Mouse (Mus musculus) liver, embryonic 16.5 days (tissue): ENCODE data around the gene Bbs7. TPM values are rescaled to one million over a fixed set of nuclear protein-coding genes. Genes with fewer than 3 reads are reported as not detected.

Experiments used
- ATAC-seq: fragments of 200-750 bp; cut with Nextera tagmentation; 2 replicates; pipeline ENCODE4 v1.8.0; 2017; ENCODE audit warnings: low read depth, mild to moderate bottlenecking, moderate number of reproducible peaks, moderate library complexity
- H3K27ac ChIP-seq: fragments of 300-500 bp; sonication (generic); 2 replicates; pipeline ENCODE4 v1.5.1; 2014; ENCODE audit warnings: mild to moderate bottlenecking, low read length
- H3K27me3 ChIP-seq: fragments of 300-500 bp; sonication (generic); 2 replicates; pipeline ENCODE4 v1.6.1; 2014; ENCODE audit warnings: low read depth, low read length, mixed read lengths; ENCODE audit not compliant: control insufficient read depth, insufficient read depth
- H3K36me3 ChIP-seq: fragments of 300-500 bp; sonication (generic); 2 replicates; pipeline ENCODE4 v1.6.1; 2014; ENCODE audit warnings: mild to moderate bottlenecking; ENCODE audit not compliant: control insufficient read depth, insufficient read depth
- H3K4me1 ChIP-seq: fragments of 300-500 bp; sonication (generic); 2 replicates; pipeline ENCODE4 v1.6.1; 2014; ENCODE audit warnings: low read depth, low read length, mixed read lengths; ENCODE audit not compliant: control insufficient read depth
- H3K4me2 ChIP-seq: fragments of 300-500 bp; sonication (generic); 2 replicates; pipeline ENCODE4 v1.6.1; 2014; ENCODE audit warnings: low read depth, low read length, mixed read lengths
- H3K4me3 ChIP-seq: fragments of 300-500 bp; sonication (generic); 2 replicates; pipeline ENCODE4 v1.5.1; 2014; ENCODE audit warnings: low read depth, mild to moderate bottlenecking, low read length
- H3K9ac ChIP-seq: fragments of 300-500 bp; sonication (generic); 2 replicates; pipeline ENCODE4 v1.6.1; 2014; ENCODE audit warnings: low read depth, low read length
- H3K9me3 ChIP-seq: fragments of 300-500 bp; sonication (generic); replicated peaks from 2 replicates; pipeline ENCODE4 v1.6.1; 2016; ENCODE audit warnings: low read length; ENCODE audit not compliant: control insufficient read depth
- WGBS: fragments of 180-500 bp; shearing (Covaris S2); extraction: QIAGEN DNeasy Blood & Tissue Kit; methylation state at CpG from one replicate; pipeline ENCODE4 v1.1.7; 2014; ENCODE audit not compliant: insufficient replicate concordance; 5-methylcytosine and 5-hydroxymethylcytosine counted together
- polyA plus RNA-seq: library from polyadenylated mRNA; unstranded; fragments of >200 nt; fragmentation: Nextera tagmentation; extraction: Ambion mirVana; gene quantifications from 2 replicates; pipeline ENCODE4 v1.2.1, GENCODE M21; 2015

Bbs7 gene
- polyA plus RNA-seq, 1 experiment from 2014 or later = 8.8 TPM

DNA sequence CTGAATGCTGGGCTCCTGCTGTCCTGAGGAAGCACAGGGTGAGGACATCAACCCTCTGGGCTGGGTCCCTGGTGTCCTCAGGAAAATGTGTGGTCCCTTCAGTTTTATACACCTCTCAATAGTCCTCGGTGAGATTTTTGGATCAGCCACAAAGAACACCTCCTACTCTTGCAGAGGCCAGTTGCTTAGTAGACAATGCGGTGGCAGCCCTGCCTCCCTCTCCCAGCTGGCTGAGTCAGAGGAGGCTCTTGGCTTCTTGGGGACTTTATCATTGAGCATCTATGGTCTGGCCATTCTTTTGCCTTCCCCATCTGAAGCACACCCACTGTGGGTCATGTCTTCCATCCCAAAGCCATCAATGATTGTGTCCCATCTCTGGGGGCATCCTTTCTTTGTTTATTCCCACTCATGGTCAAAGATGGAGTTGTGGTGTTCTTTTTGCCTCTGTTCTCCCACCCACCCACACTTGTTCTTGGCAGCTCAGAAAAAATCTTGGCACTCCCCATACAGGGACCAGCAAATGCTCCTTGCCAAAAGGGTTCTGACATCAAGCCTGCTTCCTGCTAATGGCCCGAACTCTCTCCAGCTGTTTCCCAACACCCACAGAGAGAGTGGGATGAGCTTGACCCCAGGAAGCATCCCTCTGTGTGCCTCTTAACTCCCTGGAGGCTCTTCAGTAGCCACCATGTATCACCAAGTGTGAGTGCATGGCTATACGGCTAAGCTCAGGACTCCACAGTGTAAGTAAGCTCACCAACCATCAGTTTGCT, 75.4 kb downstream of the Bbs7 start:
- no peaks in the 10 kb centered on the region for H3K36me3 ChIP-seq
- H3K27ac ChIP-seq = no peak overlapping the region
- ATAC-seq = no peak
- H3K27me3 ChIP-seq = no peaks in the 10 kb centered on the region
- peaks cover under 1% of the 10 kb centered on the region; the same call in 1 of the 2 replicates for H3K4me1 ChIP-seq
- no peak overlapping the region for H3K4me3 ChIP-seq
- 65% methylated on average over 4 of the region's 4 CpGs for WGBS
- H3K9me3 ChIP-seq = no peaks in the 10 kb centered on the region
- H3K4me2 ChIP-seq = no peak overlapping the region
- H3K9ac ChIP-seq = no peak overlapping the region

DNA sequence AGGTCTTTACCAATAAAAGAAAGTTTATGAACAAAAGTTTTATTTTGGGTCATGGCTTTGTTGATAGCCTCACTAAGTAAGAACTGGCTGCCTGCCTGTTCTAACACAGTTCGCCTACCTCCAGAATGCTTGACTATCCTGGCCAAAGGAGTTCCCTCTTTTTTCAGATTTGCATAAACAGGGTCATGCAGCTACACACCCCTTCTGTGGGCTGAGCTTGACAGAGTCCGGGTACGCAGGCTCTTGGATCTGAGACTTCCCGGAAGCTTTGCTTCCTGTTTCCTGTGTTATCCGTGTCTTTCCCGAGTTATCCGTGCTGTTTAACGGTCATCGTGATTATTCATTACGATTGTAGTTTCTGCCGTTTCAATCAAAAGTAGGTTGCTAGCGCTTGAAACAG, 77.2 kb downstream of the Bbs7 start:
- Histone ChIP-seq H3K9ac (no peak overlapping the region), H3K27me3 (0 out of 2 replicates have a peak, but pooled peaks cover 3% of the 10 kb centered on the region), H3K36me3 (no peaks in the 10 kb centered on the region), H3K4me1 (peaks cover 2% of the 10 kb centered on the region; the same call in 1 of the 2 replicates), H3K27ac (no peak overlapping the region), H3K9me3 (no peaks in the 10 kb centered on the region), H3K4me3 (no peak overlapping the region), H3K4me2 (no peak overlapping the region)
- no peak for ATAC-seq
- WGBS = 68% methylated on average over 12 of the region's 12 CpGs

GRCm38 (mm10) chr3:36533201-36533672, 80.0 kb downstream of the Bbs7 start:
- Histone ChIP-seq H3K4me3 (no peak overlapping the region), H3K27me3 (0 out of 2 replicates have a peak, but pooled peaks cover 3% of the 10 kb centered on the region), H3K27ac (no peak overlapping the region), H3K9me3 (no peaks in the 10 kb centered on the region), H3K9ac (no peak overlapping the region), H3K4me1 (peaks cover 2% of the 10 kb centered on the region; the same call in 1 of the 2 replicates), H3K4me2 (no peak overlapping the region), H3K36me3 (no peaks in the 10 kb centered on the region)
- 3% methylated on average over 1 of the region's 1 CpGs for WGBS
- no peak for ATAC-seq

- 34% methylated on average over 7 of the region's 7 CpGs for WGBS
- Histone ChIP-seq H3K27ac (no peak overlapping the region), H3K9me3 (no peaks in the 10 kb centered on the region), H3K9ac (no peak overlapping the region), H3K4me3 (no peak overlapping the region), H3K36me3 (no peaks in the 10 kb centered on the region), H3K4me1 (peaks cover 2% of the 10 kb centered on the region; the same call in 1 of the 2 replicates), H3K4me2 (0 out of 2 replicates have a peak overlapping the region, but pooled peaks have one; percentile 53), H3K27me3 (0 out of 2 replicates have a peak, but pooled peaks cover 3% of the 10 kb centered on the region)
- no peak for ATAC-seq
These were observed 80.5 kb downstream of the Bbs7 start for GRCm38 (mm10) chr3:36532738-36533137.

DNA sequence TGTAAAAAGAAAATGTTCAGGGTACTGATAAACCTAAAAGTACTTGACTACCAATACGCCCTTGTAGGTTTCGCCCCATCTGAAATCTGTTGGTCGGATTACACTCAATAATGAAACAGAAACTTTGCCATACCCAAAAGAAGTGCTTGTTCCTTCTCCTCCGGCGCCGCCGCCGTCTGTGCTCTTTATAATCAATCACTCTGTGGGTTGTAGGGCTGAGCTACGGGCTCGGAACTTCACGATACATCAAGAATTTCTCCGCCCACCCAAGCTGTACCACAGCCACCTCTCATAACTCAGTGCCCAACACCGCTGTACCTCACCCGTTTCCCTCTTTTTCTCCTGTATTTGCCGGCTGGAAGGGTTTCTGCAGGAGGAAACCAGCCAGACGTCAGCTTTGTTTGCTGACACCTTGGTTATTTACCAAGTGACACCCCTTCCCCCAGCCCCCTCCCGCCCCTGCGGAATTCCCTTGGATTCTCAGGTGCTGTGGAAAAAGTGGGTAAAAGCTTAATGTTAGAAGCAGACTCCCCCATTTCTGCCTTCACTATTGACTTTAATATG, 81.2 kb downstream of the Bbs7 start:
- H3K9ac ChIP-seq = no peak overlapping the region
- H3K27me3 ChIP-seq = 0 out of 2 replicates have a peak, but pooled peaks cover 3% of the 10 kb centered on the region
- H3K4me1 ChIP-seq = peaks cover 2% of the 10 kb centered on the region; the same call in 1 of the 2 replicates
- ATAC-seq = no peak
- peak overlapping the region; percentile 53 for H3K4me2 ChIP-seq
- H3K27ac ChIP-seq = no peak overlapping the region
- H3K9me3 ChIP-seq = no peaks in the 10 kb centered on the region
- 6% methylated on average over 18 of the region's 18 CpGs for WGBS
- H3K4me3 ChIP-seq = peak overlapping the region; percentile 47
- H3K36me3 ChIP-seq = no peaks in the 10 kb centered on the region

GRCm38 (mm10) chr3:36531242-36531641, 82.0 kb downstream of the Bbs7 start:
- 57% methylated on average over 2 of the region's 2 CpGs for WGBS

GRCm38 (mm10) chr3:36530781-36531180, 82.5 kb downstream of the Bbs7 start:
- Histone ChIP-seq H3K27ac (no peak overlapping the region), H3K9me3 (no peaks in the 10 kb centered on the region), H3K36me3 (no peaks in the 10 kb centered on the region), H3K4me1 (peaks cover 2% of the 10 kb centered on the region; the same call in 1 of the 2 replicates), H3K27me3 (0 out of 2 replicates have a peak, but pooled peaks cover 3% of the 10 kb centered on the region), H3K4me2 (no peak overlapping the region), H3K9ac (no peak overlapping the region), H3K4me3 (no peak overlapping the region)
- ATAC-seq = no peak
- WGBS = 63% methylated on average over 5 of the region's 5 CpGs

More at GRCm38 (mm10) chr3:36531242-36531641, 82.0 kb downstream of the Bbs7 start:
- Histone ChIP-seq H3K4me3 (no peak overlapping the region), H3K27me3 (0 out of 2 replicates have a peak, but pooled peaks cover 3% of the 10 kb centered on the region), H3K27ac (no peak overlapping the region), H3K4me1 (peaks cover 2% of the 10 kb centered on the region; the same call in 1 of the 2 replicates), H3K9ac (no peak overlapping the region), H3K9me3 (no peaks in the 10 kb centered on the region), H3K4me2 (no peak overlapping the region), H3K36me3 (no peaks in the 10 kb centered on the region)
- no peak for ATAC-seq

GRCm38 (mm10) chr3:36530345-36530744, 82.9 kb downstream of the Bbs7 start:
- Histone ChIP-seq H3K4me3 (no peak overlapping the region), H3K4me2 (no peak overlapping the region), H3K27me3 (0 out of 2 replicates have a peak, but pooled peaks cover 3% of the 10 kb centered on the region), H3K4me1 (peaks cover 2% of the 10 kb centered on the region; the same call in 1 of the 2 replicates), H3K9ac (no peak overlapping the region), H3K36me3 (no peaks in the 10 kb centered on the region), H3K9me3 (no peaks in the 10 kb centered on the region), H3K27ac (no peak overlapping the region)
- no peak for ATAC-seq
- 66% methylated on average over 6 of the region's 6 CpGs for WGBS

DNA sequence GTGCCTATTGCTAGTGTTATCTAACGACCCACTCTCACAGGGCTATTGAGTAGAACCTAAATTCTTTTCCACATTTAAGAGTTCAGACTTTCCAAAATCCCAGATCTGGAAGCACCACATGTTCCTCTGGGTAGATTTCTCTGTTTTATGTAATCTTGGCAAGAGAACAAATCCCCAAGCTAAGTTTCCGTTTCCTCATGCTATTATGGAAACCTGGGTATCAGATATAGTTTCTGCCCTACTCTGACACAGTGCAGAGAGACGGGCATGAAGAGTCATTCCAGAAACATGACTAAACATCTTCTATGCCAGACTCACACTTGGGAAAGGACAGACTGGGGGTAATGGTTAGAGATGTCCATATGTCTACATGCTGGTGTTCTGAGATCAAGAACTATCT, 88.8 kb downstream of the Bbs7 start:
- H3K36me3 ChIP-seq = no peaks in the 10 kb centered on the region
- no peak overlapping the region for H3K27ac ChIP-seq
- H3K4me1 ChIP-seq = no peaks in the 10 kb centered on the region
- peaks cover 27% of the 10 kb centered on the region for H3K27me3 ChIP-seq
- no peak overlapping the region for H3K4me3 ChIP-seq
- WGBS = 52% methylated on average over 3 of the region's 3 CpGs
- H3K9ac ChIP-seq = no peak overlapping the region
- H3K4me2 ChIP-seq = no peak overlapping the region
- H3K9me3 ChIP-seq = no peaks in the 10 kb centered on the region
- no peak for ATAC-seq
